Mouse (Mus musculus) forebrain, embryonic 14.5 days (tissue): ENCODE results near the gene Arfip1. TPM values are rescaled to one million over a fixed set of nuclear protein-coding genes. Genes with fewer than 3 reads are reported as not detected.

Source experiments
- ATAC-seq: fragments of 200-750 bp; cut with Nextera tagmentation; 2 replicates; pipeline ENCODE4 v1.8.0; 2017; ENCODE audit warnings: mild to moderate bottlenecking, moderate library complexity
- DNase-seq: peaks from one replicate; pipeline ENCODE4 v3.0.0-alpha.2; 2015; ENCODE audit warnings: low spot score
- H3K27ac ChIP-seq: fragments of 300-500 bp; sonication (generic); 2 replicates; pipeline ENCODE4 v1.5.1; 2014; ENCODE audit warnings: low read depth, mild to moderate bottlenecking, control low read depth, low read length, moderate library complexity
- H3K27me3 ChIP-seq: fragments of 300-500 bp; sonication (generic); replicated peaks from 2 replicates; pipeline ENCODE4 v1.6.1; 2014; ENCODE audit warnings: low read length, control low read depth, mixed read lengths; ENCODE audit not compliant: control insufficient read depth, insufficient read depth
- H3K36me3 ChIP-seq: fragments of 300-500 bp; sonication (generic); 2 replicates; pipeline ENCODE4 v1.6.1; 2014; ENCODE audit warnings: low read length, control low read depth; ENCODE audit not compliant: control insufficient read depth, insufficient read depth
- H3K4me1 ChIP-seq: fragments of 300-500 bp; sonication (generic); 2 replicates; pipeline ENCODE4 v1.6.1; 2014; ENCODE audit warnings: antibody characterized with exemption, low read length, control low read depth; ENCODE audit not compliant: control insufficient read depth, insufficient read depth
- H3K4me2 ChIP-seq: fragments of 300-500 bp; sonication (generic); 2 replicates; pipeline ENCODE4 v1.6.1; 2014; ENCODE audit warnings: mild to moderate bottlenecking, control low read depth, low read length
- H3K4me3 ChIP-seq: fragments of 300-500 bp; sonication (generic); 2 replicates; pipeline ENCODE4 v1.5.1; 2014; ENCODE audit warnings: low read depth, low read length, control low read depth
- H3K9ac ChIP-seq: fragments of 300-500 bp; sonication (generic); 2 replicates; pipeline ENCODE4 v1.6.1; 2014; ENCODE audit warnings: mild to moderate bottlenecking, low read length, control low read depth, moderate library complexity
- H3K9me3 ChIP-seq: fragments of 300-500 bp; sonication (generic); replicated peaks from 2 replicates; pipeline ENCODE4 v1.6.1; 2016; ENCODE audit warnings: low read length, control low read depth, mixed read lengths; ENCODE audit not compliant: control insufficient read depth
- WGBS: fragments of 180-500 bp; shearing (Covaris S2); extraction: QIAGEN DNeasy Blood & Tissue Kit; methylation state at CpG from one replicate; pipeline ENCODE4 v1.1.7; 2014; 5-methylcytosine and 5-hydroxymethylcytosine counted together
- polyA plus RNA-seq: library from polyadenylated mRNA; unstranded; fragments of >200 nt; fragmentation: Nextera tagmentation; extraction: Ambion mirVana; gene quantifications from 2 replicates; pipeline ENCODE4 v1.2.1, GENCODE M21; 2014

Arfip1 gene
- polyA plus RNA-seq, 1 experiment from 2014 or later, result 24.2 TPM

GRCm38 (mm10) chr3:84593274-84593673 is 10.8 kb upstream of the Arfip1 start, which contains the start of gene Tigd4:
Tigd4 (plus strand) TSS chr3:84593574.
- no peaks in the 10 kb centered on the region for H3K9me3 ChIP-seq
- no peak for DNase-seq
- H3K4me2 ChIP-seq, result no peak within 1 kb of the TSS

GRCm38 (mm10) chr3:84586736-84587135 is 4.3 kb upstream of the Arfip1 start:
- 63% methylated on average over 5 of the region's 5 CpGs for WGBS
- ATAC-seq, result no peak
- Histone ChIP-seq H3K4me2 (no peak overlapping the region), H3K27me3 (no peaks in the 10 kb centered on the region), H3K4me3 (no peak overlapping the region), H3K4me1 (peaks cover 4% of the 10 kb centered on the region; the same call in 1 of the 2 replicates), H3K9me3 (no peaks in the 10 kb centered on the region), H3K36me3 (no peaks in the 10 kb centered on the region), H3K27ac (no peak overlapping the region), H3K9ac (no peak overlapping the region)
- DNase-seq, result no peak

More at GRCm38 (mm10) chr3:84593274-84593673, 10.8 kb upstream of the Arfip1 start, which contains the start of gene Tigd4:
- Histone ChIP-seq H3K9ac (no peak within 1 kb of the TSS), H3K27ac (no peak within 1 kb of the TSS), H3K4me3 (no peak within 1 kb of the TSS), H3K36me3 (no peaks in the 10 kb centered on the region), H3K27me3 (no peaks in the 10 kb centered on the region), H3K4me1 (peaks cover 2% of the 10 kb centered on the region; the same call in 1 of the 2 replicates)
- ATAC-seq, result no peak
- 93% methylated on average over 2 of the region's 2 CpGs for WGBS

GRCm38 (mm10) chr3:84582913-84583276 is 470 bp upstream of the Arfip1 start:
- Histone ChIP-seq H3K9me3 (no peaks in the 10 kb centered on the region), H3K9ac (peak overlapping the region; percentile 82), H3K36me3 (no peaks in the 10 kb centered on the region), H3K27ac (peak overlapping the region; percentile 81), H3K4me2 (peak overlapping the region; percentile 76), H3K4me3 (peak overlapping the region; percentile 70), H3K4me1 (peaks cover 11% of the 10 kb centered on the region), H3K27me3 (no peaks in the 10 kb centered on the region)
- DNase-seq, result no peak
- ATAC-seq, result no peak; the same call in 1 of the 2 replicates
- WGBS, result under 1% methylated on average over 27 of the region's 27 CpGs

GRCm38 (mm10) chr3:84581696-84582022 is 766 bp downstream of the Arfip1 start:
- DNase-seq (no peak), ATAC-seq (no peak)
- Histone ChIP-seq H3K9ac (peak overlapping the region; percentile 82), H3K4me2 (peak overlapping the region; percentile 76), H3K9me3 (no peaks in the 10 kb centered on the region), H3K4me3 (peak overlapping the region; percentile 70), H3K36me3 (no peaks in the 10 kb centered on the region), H3K27me3 (no peaks in the 10 kb centered on the region), H3K4me1 (peaks cover 11% of the 10 kb centered on the region), H3K27ac (peak overlapping the region; percentile 81; the same call in 1 of the 2 replicates)
- 0% methylated on average over 4 of the region's 4 CpGs for WGBS

- H3K4me3 ChIP-seq, result no peak overlapping the region
- WGBS, result 77% methylated on average over 4 of the region's 4 CpGs
- ATAC-seq, result no peak
- H3K4me2 ChIP-seq, result no peak overlapping the region
- no peak for DNase-seq
- no peak overlapping the region for H3K27ac ChIP-seq
- H3K9me3 ChIP-seq, result no peaks in the 10 kb centered on the region
- H3K9ac ChIP-seq, result no peak overlapping the region
- H3K4me1 ChIP-seq, result peaks cover 11% of the 10 kb centered on the region
- no peaks in the 10 kb centered on the region for H3K27me3 ChIP-seq
- no peaks in the 10 kb centered on the region for H3K36me3 ChIP-seq
Measured at GRCm38 (mm10) chr3:84580716-84581115, 1.7 kb downstream of the Arfip1 start.

- H3K9ac ChIP-seq, result no peak overlapping the region
- H3K4me3 ChIP-seq, result no peak overlapping the region
- H3K4me1 ChIP-seq, result no peaks in the 10 kb centered on the region
- no peaks in the 10 kb centered on the region for H3K9me3 ChIP-seq
- ATAC-seq, result no peak
- DNase-seq, result no peak
- H3K27ac ChIP-seq, result no peak overlapping the region
- H3K27me3 ChIP-seq, result no peaks in the 10 kb centered on the region
- H3K36me3 ChIP-seq, result no peaks in the 10 kb centered on the region
- WGBS, result 92% methylated on average over 3 of the region's 3 CpGs
- no peak overlapping the region for H3K4me2 ChIP-seq
Measured at GRCm38 (mm10) chr3:84570501-84570900, 11.9 kb downstream of the Arfip1 start.

- no peaks in the 10 kb centered on the region for H3K27me3 ChIP-seq
- no peak overlapping the region for H3K27ac ChIP-seq
- DNase-seq (no peak), ATAC-seq (no peak)
- H3K4me2 ChIP-seq, result no peak overlapping the region
- H3K9me3 ChIP-seq, result no peaks in the 10 kb centered on the region
- no peak overlapping the region for H3K9ac ChIP-seq
- no peaks in the 10 kb centered on the region for H3K4me1 ChIP-seq
- H3K36me3 ChIP-seq, result no peaks in the 10 kb centered on the region
- no peak overlapping the region for H3K4me3 ChIP-seq
- 90% methylated on average over 6 of the region's 6 CpGs for WGBS
Measured at GRCm38 (mm10) chr3:84569587-84569986, 12.8 kb downstream of the Arfip1 start.

- 90% methylated on average over 6 of the region's 6 CpGs for WGBS
- H3K36me3 ChIP-seq, result no peaks in the 10 kb centered on the region
- H3K4me2 ChIP-seq, result no peak overlapping the region
- ATAC-seq (no peak), DNase-seq (no peak)
- H3K4me1 ChIP-seq, result no peaks in the 10 kb centered on the region
- no peaks in the 10 kb centered on the region for H3K27me3 ChIP-seq
- H3K4me3 ChIP-seq, result no peak overlapping the region
- H3K27ac ChIP-seq, result no peak overlapping the region
- H3K9me3 ChIP-seq, result no peaks in the 10 kb centered on the region
- H3K9ac ChIP-seq, result no peak overlapping the region
Measured at GRCm38 (mm10) chr3:84568540-84568939, 13.9 kb downstream of the Arfip1 start.

GRCm38 (mm10) chr3:84563415-84563814 is 19.0 kb downstream of the Arfip1 start:
- Histone ChIP-seq H3K4me1 (no peaks in the 10 kb centered on the region), H3K36me3 (no peaks in the 10 kb centered on the region), H3K27ac (no peak overlapping the region), H3K9ac (no peak overlapping the region), H3K4me3 (no peak overlapping the region), H3K27me3 (no peaks in the 10 kb centered on the region), H3K4me2 (no peak overlapping the region), H3K9me3 (no peaks in the 10 kb centered on the region)
- DNase-seq (no peak), ATAC-seq (no peak)
- 93% methylated on average over 4 of the region's 4 CpGs for WGBS
